Mouse (Mus musculus): Measurements from ENCODE around the gene Cadps. TPM values are rescaled to one million over a fixed set of nuclear protein-coding genes. Genes with fewer than 3 reads are reported as not detected.

Cadps gene
- 1.0 and 2.3 TPM in 2 replicates for polyA plus RNA-seq (2015; fragmentation: Nextera tagmentation; extraction: Ambion mirVana)

- Histone ChIP-seq H3K36me3 (ENCODE audit: control insufficient read depth, insufficient read depth, low read length) (no peaks in the 10 kb centered on the region), H3K4me3 (replicated peaks; ENCODE audit: low read length) (peak within 1 kb of the TSS; percentile 56), H3K4me2 (ENCODE audit: low read depth, low read length) (peak within 1 kb of the TSS; percentile 92), H3K27me3 (ENCODE audit: control insufficient read depth, insufficient read depth, low read length) (peaks cover 22% of the 10 kb centered on the region), H3K27ac (ENCODE audit: low read length) (no peak within 1 kb of the TSS; the same call in 1 of the 2 replicates), H3K9me3 (replicated peaks; ENCODE audit: control insufficient read depth, low read length) (no peaks in the 10 kb centered on the region), H3K9ac (ENCODE audit: low read length) (peak within 1 kb of the TSS; percentile 62), H3K4me1 (ENCODE audit: control insufficient read depth, insufficient read depth, low read length) (peaks cover 9% of the 10 kb centered on the region)
- peak; percentile 43 for ATAC-seq (ENCODE audit: insufficient read depth, low FRiP score)
- WGBS = under 1% methylated on average over 71 of the region's 71 CpGs
These were observed at the start of gene Cadps for GRCm38 (mm10) chr14:12822491-12823219. Cadps (minus strand) TSS chr14:12823079.

GRCm38 (mm10) chr14:12869605-12870004 lies 46.7 kb upstream of the Cadps start:
- Histone ChIP-seq H3K36me3 (ENCODE audit: control insufficient read depth, insufficient read depth, low read length) (no peaks in the 10 kb centered on the region), H3K4me2 (ENCODE audit: low read depth, low read length) (no peak overlapping the region), H3K9me3 (replicated peaks; ENCODE audit: control insufficient read depth, low read length) (no peaks in the 10 kb centered on the region), H3K27ac (ENCODE audit: low read length) (no peak overlapping the region), H3K27me3 (ENCODE audit: control insufficient read depth, insufficient read depth, low read length) (no peaks in the 10 kb centered on the region), H3K9ac (ENCODE audit: low read length) (no peak overlapping the region), H3K4me3 (replicated peaks; ENCODE audit: low read length) (no peak overlapping the region), H3K4me1 (ENCODE audit: control insufficient read depth, insufficient read depth, low read length) (no peaks in the 10 kb centered on the region)
- no peak for ATAC-seq (ENCODE audit: insufficient read depth, low FRiP score)
- WGBS = 93% methylated on average over 1 of the region's 1 CpGs

GRCm38 (mm10) chr14:12865258-12865657 lies 42.4 kb upstream of the Cadps start:
- no peaks in the 10 kb centered on the region for H3K9me3 ChIP-seq (replicated peaks; ENCODE audit: control insufficient read depth, low read length)
- no peak overlapping the region for H3K9ac ChIP-seq (ENCODE audit: low read length)
- no peaks in the 10 kb centered on the region for H3K27me3 ChIP-seq (ENCODE audit: control insufficient read depth, insufficient read depth, low read length)
- no peak overlapping the region for H3K27ac ChIP-seq (ENCODE audit: low read length)
- H3K4me3 ChIP-seq (replicated peaks; ENCODE audit: low read length) = no peak overlapping the region
- no peak for ATAC-seq (ENCODE audit: insufficient read depth, low FRiP score)
- WGBS = 51% methylated on average over 2 of the region's 2 CpGs
- H3K36me3 ChIP-seq (ENCODE audit: control insufficient read depth, insufficient read depth, low read length) = no peaks in the 10 kb centered on the region
- no peak overlapping the region for H3K4me2 ChIP-seq (ENCODE audit: low read depth, low read length)
- no peaks in the 10 kb centered on the region for H3K4me1 ChIP-seq (ENCODE audit: control insufficient read depth, insufficient read depth, low read length)

GRCm38 (mm10) chr14:12843860-12844259 lies 21.0 kb upstream of the Cadps start:
- H3K4me1 ChIP-seq (ENCODE audit: control insufficient read depth, insufficient read depth, low read length) = no peaks in the 10 kb centered on the region
- H3K9me3 ChIP-seq (replicated peaks; ENCODE audit: control insufficient read depth, low read length) = no peaks in the 10 kb centered on the region
- H3K36me3 ChIP-seq (ENCODE audit: control insufficient read depth, insufficient read depth, low read length) = no peaks in the 10 kb centered on the region
- no peak for ATAC-seq (ENCODE audit: insufficient read depth, low FRiP score)
- H3K9ac ChIP-seq (ENCODE audit: low read length) = no peak overlapping the region
- no peak overlapping the region for H3K4me2 ChIP-seq (ENCODE audit: low read depth, low read length)
- no peaks in the 10 kb centered on the region for H3K27me3 ChIP-seq (ENCODE audit: control insufficient read depth, insufficient read depth, low read length)
- no peak overlapping the region for H3K4me3 ChIP-seq (replicated peaks; ENCODE audit: low read length)
- H3K27ac ChIP-seq (ENCODE audit: low read length) = no peak overlapping the region

GRCm38 (mm10) chr14:12839471-12839870 lies 16.6 kb upstream of the Cadps start:
- 57% methylated on average over 1 of the region's 1 CpGs for WGBS
- no peak overlapping the region for H3K27ac ChIP-seq (ENCODE audit: low read length)
- no peak overlapping the region for H3K4me3 ChIP-seq (replicated peaks; ENCODE audit: low read length)
- H3K4me2 ChIP-seq (ENCODE audit: low read depth, low read length) = no peak overlapping the region
- H3K9me3 ChIP-seq (replicated peaks; ENCODE audit: control insufficient read depth, low read length) = no peaks in the 10 kb centered on the region
- H3K4me1 ChIP-seq (ENCODE audit: control insufficient read depth, insufficient read depth, low read length) = no peaks in the 10 kb centered on the region
- no peak for ATAC-seq (ENCODE audit: insufficient read depth, low FRiP score)
- H3K36me3 ChIP-seq (ENCODE audit: control insufficient read depth, insufficient read depth, low read length) = no peaks in the 10 kb centered on the region
- no peaks in the 10 kb centered on the region for H3K27me3 ChIP-seq (ENCODE audit: control insufficient read depth, insufficient read depth, low read length)
- H3K9ac ChIP-seq (ENCODE audit: low read length) = no peak overlapping the region

GRCm38 (mm10) chr14:12838949-12839348 lies 16.1 kb upstream of the Cadps start:
- H3K9me3 ChIP-seq (replicated peaks; ENCODE audit: control insufficient read depth, low read length) = no peaks in the 10 kb centered on the region
- H3K4me3 ChIP-seq (replicated peaks; ENCODE audit: low read length) = no peak overlapping the region
- no peaks in the 10 kb centered on the region for H3K27me3 ChIP-seq (ENCODE audit: control insufficient read depth, insufficient read depth, low read length)
- H3K4me2 ChIP-seq (ENCODE audit: low read depth, low read length) = no peak overlapping the region
- H3K4me1 ChIP-seq (ENCODE audit: control insufficient read depth, insufficient read depth, low read length) = no peaks in the 10 kb centered on the region
- no peak overlapping the region for H3K9ac ChIP-seq (ENCODE audit: low read length)
- no peaks in the 10 kb centered on the region for H3K36me3 ChIP-seq (ENCODE audit: control insufficient read depth, insufficient read depth, low read length)
- ATAC-seq (ENCODE audit: insufficient read depth, low FRiP score) = no peak
- H3K27ac ChIP-seq (ENCODE audit: low read length) = no peak overlapping the region

GRCm38 (mm10) chr14:12838323-12838722 lies 15.4 kb upstream of the Cadps start:
- Histone ChIP-seq H3K27me3 (ENCODE audit: control insufficient read depth, insufficient read depth, low read length) (no peaks in the 10 kb centered on the region), H3K4me1 (ENCODE audit: control insufficient read depth, insufficient read depth, low read length) (no peaks in the 10 kb centered on the region), H3K9me3 (replicated peaks; ENCODE audit: control insufficient read depth, low read length) (no peaks in the 10 kb centered on the region), H3K27ac (ENCODE audit: low read length) (no peak overlapping the region), H3K9ac (ENCODE audit: low read length) (no peak overlapping the region), H3K4me3 (replicated peaks; ENCODE audit: low read length) (no peak overlapping the region), H3K36me3 (ENCODE audit: control insufficient read depth, insufficient read depth, low read length) (no peaks in the 10 kb centered on the region), H3K4me2 (ENCODE audit: low read depth, low read length) (no peak overlapping the region)
- no peak for ATAC-seq (ENCODE audit: insufficient read depth, low FRiP score)

GRCm38 (mm10) chr14:12837902-12838301 lies 15.0 kb upstream of the Cadps start:
- H3K4me1 ChIP-seq (ENCODE audit: control insufficient read depth, insufficient read depth, low read length) = no peaks in the 10 kb centered on the region
- H3K36me3 ChIP-seq (ENCODE audit: control insufficient read depth, insufficient read depth, low read length) = no peaks in the 10 kb centered on the region
- H3K4me2 ChIP-seq (ENCODE audit: low read depth, low read length) = no peak overlapping the region
- 31% methylated on average over 1 of the region's 1 CpGs for WGBS
- H3K27me3 ChIP-seq (ENCODE audit: control insufficient read depth, insufficient read depth, low read length) = no peaks in the 10 kb centered on the region
- no peak overlapping the region for H3K27ac ChIP-seq (ENCODE audit: low read length)
- H3K9me3 ChIP-seq (replicated peaks; ENCODE audit: control insufficient read depth, low read length) = no peaks in the 10 kb centered on the region
- H3K4me3 ChIP-seq (replicated peaks; ENCODE audit: low read length) = no peak overlapping the region
- ATAC-seq (ENCODE audit: insufficient read depth, low FRiP score) = no peak
- no peak overlapping the region for H3K9ac ChIP-seq (ENCODE audit: low read length)

GRCm38 (mm10) chr14:12823781-12824180 lies 902 bp upstream of the Cadps start:
- no peak for ATAC-seq (ENCODE audit: insufficient read depth, low FRiP score)

More at GRCm38 (mm10) chr14:12823781-12824180, 902 bp upstream of the Cadps start:
- H3K9me3 ChIP-seq (replicated peaks; ENCODE audit: control insufficient read depth, low read length) = no peaks in the 10 kb centered on the region
- no peak overlapping the region for H3K4me3 ChIP-seq (replicated peaks; ENCODE audit: low read length)
- no peak overlapping the region for H3K27ac ChIP-seq (ENCODE audit: low read length)
- WGBS = 10% methylated on average over 6 of the region's 6 CpGs
- peaks cover 9% of the 10 kb centered on the region for H3K4me1 ChIP-seq (ENCODE audit: control insufficient read depth, insufficient read depth, low read length)
- H3K27me3 ChIP-seq (ENCODE audit: control insufficient read depth, insufficient read depth, low read length) = peaks cover 22% of the 10 kb centered on the region
- no peak overlapping the region for H3K9ac ChIP-seq (ENCODE audit: low read length)
- H3K4me2 ChIP-seq (ENCODE audit: low read depth, low read length) = no peak overlapping the region
- H3K36me3 ChIP-seq (ENCODE audit: control insufficient read depth, insufficient read depth, low read length) = no peaks in the 10 kb centered on the region
